Mouse (Mus musculus) kidney, postnatal 36 days (tissue): ENCODE results near the gene Gm49333.

Source experiments
- DNase-seq, 2 experiments: peaks; one replicate each; pipeline ENCODE4 v3.0.0; 2021 to 2022; ENCODE audit warnings: mixed read lengths in 2 of 2

The Gm49333 gene

DNA sequence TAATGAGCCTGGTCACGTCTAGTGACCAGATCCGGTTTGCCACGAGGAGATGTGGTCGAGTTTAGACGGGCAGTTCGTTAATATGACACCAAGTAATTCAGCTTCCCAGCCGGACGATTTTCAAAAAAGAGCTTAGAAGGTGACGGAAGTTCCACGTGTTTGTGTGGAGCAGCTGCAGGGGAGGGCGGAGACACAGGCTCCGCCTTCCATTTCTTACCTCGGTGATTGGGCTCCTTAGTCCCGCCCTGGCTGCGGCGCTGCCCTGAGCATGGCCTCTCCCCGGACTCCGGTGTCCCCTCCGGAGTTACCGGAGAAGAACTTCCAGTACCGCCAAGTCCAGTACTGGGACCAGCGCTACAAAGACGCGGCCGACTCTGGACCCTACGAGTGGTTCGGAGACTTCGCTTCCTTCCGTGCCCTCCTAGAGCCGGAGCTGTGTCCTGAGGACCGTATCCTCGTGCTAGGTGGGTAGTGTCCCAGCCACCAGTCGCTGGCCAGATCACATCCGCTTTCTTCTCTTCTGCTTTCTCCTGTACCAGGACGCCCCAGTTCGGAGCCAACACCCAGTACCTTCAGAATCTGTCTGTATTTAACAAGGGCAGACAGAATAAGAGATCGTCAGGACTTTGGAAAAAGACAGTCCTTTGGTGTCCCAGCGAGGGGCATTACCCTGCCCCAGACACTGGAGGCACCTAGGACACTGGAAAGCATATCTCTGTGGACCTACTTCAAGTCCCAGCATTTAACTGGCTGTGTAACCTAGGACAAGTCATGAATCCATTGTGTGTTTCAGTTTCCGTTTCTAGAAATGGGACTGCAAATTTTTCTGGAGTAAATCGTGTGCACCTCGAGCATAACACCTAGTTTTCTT, at the start of gene Gm49333, which contains the start of the genes Eef1akmt4 and Alg3:
Gene Gm49333 (plus strand): TSS at position 254 of the 871 bp plus-strand sequence.
Gene Eef1akmt4 (plus strand): TSS at position 237 of the 871 bp plus-strand sequence.
Gene Alg3 (minus strand): TSS at position 379 of the 871 bp plus-strand sequence.
- DNase-seq = peak; percentile 92 to 94

DNA sequence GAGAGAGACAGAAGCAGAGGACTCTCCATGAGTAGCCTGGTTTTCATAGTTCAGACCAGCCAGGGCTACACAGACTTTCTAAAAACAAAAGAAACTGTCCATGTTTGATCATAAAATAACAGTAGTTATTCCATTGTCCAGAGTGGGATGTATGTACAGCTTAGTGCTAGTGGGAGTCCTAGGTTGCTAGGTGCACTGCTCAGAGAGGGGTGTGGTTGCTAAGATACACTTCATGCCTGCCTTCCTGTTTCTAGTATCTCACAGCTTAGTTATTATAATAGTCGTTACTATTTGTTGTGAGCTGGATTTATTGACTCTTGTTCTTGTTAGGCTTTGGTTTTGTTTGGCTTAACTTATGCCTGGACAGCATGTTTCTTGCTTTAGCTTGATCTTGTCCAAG, 46.3 kb upstream of the Gm49333 start:
- DNase-seq = no peak

DNA sequence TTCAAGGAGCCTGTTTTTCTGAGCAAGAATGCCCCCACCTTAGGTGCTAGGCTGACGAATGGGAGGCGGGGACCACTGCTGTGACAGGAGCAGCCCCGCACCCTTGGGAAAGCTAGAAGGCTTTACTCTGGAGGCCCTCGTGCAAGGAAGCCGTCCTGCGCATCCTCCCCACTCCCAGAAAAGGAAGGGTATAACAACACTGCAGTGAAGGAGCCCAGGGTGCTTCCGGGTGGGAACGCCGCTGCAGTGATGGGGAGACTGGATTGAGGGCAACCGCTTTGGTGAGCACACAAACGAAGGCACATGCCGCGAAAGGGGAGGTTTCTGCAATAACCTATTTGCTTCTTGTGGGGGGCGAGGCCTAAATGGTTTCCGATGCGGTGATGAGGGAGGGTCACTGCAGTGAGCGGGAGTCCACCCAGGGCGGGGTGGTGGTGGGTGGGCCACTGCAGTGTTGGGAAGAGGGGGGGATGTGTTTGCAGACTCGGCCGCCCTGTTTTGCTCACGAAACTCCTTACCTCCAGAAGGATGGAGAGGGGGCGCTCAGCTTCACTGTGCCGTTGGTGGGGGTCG, 22.0 kb upstream of the Gm49333 start, which contains the start of gene Vwa5b2:
Gene Vwa5b2 (plus strand): TSS at position 106 of the 573 bp plus-strand sequence.
- DNase-seq = no peak

DNA sequence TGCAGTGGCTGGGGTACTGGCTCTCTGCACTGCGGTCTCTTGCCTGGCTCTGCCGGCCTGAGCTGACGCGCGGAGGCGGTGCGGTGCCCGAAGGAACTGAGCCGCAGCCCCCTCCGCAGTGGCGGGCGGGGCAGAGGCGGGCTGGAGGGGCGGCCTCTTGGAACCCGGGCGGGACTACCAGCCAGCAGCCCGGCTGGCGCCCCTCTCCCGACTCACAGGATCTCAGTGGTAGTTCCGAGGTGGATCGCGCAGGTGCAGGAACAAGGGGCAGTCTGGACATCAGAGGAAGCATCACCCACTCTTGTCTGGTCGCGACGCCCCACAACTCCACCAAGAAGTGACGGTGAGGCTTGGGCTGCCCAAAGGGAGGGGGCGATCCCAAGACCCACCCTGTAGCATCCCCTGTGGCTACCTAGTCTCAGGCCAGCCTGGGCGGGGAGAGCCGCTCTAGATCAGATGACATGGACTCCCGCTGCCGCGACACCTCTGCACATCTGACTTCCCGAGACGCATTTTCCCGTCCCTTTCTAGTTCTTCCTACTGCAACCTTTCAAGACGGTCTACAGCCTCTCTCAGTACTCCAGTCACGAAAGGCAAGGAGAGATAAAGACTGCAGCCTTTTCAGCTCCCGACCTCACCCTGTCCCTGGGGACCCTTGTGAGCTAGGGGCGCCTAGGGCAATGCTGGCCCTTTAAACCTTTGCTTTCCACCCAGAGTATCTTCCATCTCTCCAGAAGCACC, 21.3 kb upstream of the Gm49333 start:
- DNase-seq = peak in 1 of 2 experiments; percentile 25

DNA sequence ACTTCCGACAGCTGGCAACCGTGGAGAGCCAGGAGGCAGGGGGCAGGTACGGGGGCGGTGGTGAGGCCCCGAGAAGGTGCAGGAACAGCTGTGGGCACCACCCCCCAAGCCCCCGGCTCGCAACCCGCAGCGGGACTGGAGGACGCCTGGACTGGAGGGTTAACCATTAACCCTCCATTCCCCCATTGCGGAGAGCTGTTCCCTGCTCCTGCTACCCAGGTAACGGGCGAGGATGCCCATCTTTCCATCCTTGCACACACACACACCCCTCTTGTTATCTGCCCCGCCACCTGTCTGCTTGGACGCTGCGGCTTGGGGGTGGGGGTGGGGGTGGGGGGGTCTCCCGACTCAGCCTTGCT, 20.8 kb upstream of the Gm49333 start:
- DNase-seq = peak; percentile 11 to 36

DNA sequence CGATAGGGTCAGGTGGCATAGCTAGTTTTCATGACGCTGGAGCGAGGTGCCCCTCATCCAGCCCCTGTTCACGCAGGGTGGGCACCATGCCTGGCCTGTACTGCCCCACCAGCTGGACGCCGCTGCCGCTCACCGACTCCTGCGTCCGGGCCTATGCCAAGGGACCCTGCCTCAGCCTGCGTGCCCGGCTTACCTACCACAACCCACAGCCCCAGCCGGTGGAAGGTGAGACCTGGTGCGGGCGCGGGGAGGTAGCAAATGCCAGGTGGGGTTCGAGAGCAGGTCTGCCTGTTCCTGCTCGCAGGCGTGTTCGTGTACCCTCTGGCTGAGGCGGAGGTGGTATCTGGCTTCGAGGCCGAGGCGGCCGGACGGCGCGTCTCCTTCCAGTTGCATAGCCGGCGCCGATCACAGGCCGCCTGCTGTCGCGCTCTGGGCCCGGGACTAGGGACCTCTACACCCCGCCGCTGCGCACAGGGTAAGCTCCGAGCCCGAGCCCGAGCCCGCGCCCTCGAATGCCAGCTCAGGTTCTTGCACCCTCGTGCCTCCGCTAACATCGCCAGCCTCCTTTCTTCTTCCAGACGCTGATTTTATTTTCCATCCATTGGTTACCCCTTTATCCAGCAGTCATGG, 20.2 kb upstream of the Gm49333 start:
- peak in 1 of 2 experiments; percentile 12 for DNase-seq

DNA sequence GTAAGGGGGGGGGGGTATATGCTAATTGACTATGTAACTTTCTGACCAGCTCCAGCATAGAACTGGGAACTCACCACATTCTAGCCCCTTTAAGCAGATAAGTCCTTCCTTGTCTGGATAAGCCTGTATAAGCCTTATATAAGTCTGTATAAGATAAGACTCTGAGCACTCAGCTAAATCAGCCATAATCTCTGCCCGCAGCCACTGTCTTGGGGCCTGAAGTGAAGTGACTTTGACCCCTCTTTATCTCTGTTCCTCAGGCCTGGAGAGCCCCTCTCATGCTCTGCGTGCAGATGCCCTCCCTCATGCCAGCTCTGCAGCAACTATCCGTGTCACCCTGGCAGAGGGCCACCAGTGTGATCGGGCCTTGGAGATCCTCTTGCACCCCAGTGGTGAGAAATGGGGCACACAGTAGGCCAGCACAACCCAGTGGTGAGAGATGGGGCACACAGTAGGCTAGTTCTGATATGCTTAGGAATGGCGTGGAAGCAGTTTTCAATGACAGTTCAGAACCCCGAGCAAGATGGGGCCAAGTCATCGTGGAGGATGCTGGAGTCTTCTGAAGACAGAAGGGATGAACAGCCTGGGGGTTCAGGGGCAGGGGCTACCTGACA, 16.2 kb upstream of the Gm49333 start:
- no peak for DNase-seq

DNA sequence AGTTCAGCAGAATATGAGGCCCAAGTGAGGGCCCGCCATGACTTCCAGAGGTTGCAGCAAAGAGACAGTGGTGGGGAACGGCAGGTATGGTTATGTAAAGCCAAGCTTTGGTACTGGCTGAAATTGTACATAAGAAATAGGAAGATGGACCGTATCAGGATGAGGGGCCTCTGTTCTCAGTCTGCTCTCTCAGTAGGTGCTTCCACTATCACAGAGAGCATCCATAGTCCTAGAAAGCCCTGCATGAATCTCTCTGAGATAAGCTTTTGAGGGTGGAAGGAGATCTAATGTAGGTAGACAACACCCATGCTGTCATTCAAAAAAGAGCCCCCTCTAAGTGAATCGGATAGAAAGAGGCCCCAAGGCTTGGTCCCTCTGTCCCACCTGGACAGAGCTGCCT, 15.7 kb upstream of the Gm49333 start:
- DNase-seq = no peak

DNA sequence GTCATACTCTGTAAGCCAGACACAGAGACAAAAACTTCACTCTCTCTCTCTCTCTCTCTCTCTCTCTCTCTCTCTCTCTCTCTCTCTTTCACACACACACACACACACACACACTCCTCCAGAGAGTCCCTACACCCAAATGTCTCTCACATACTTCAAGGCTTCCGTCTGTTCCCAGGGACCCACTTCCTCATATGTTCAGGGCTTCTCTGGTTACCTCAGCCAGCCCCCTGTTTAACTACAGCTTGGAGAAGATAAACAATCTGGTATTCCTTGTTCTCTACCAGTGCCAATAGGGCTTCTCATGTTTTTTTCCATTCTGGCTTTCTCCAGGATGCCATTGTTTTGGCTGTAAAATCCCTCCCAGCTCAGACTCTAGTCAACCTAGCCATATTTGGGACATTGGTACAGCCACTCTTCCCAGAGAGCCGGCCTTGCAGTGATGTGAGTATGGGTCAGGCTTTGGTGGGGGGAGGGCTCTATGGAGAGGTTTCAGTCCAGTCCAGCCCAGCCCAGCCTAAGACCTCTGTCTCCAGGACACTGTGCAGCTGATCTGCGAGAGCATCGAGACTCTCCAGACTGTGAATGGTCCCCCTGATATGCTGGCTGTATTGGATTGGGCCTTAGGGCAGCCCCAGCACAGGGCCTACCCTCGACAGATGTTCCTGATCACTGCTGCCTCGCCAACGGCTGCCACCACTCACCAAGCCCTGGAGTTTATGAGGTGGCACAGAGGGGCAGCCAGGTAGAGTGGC, 14.5 kb upstream of the Gm49333 start:
- no peak for DNase-seq

DNA sequence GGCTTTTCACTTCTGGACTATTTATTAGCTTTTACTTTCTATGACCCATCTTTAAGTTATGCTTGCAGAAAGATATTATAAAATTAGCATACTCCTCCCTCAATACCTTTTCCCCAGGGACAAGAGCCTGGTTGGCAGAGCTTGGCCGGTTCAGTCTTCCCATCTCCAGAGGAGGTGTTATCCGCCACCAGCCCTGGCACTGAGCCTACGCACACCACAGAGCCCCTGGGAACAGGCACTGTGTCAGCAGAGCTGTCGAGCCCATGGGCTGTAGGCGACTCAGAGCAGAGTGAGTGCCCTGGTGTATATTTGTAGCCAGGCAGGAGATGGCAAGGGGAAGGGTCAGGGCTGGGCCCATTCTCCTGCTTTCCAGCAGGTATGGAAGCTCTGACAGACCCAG, 10.9 kb upstream of the Gm49333 start:
- no peak for DNase-seq

DNA sequence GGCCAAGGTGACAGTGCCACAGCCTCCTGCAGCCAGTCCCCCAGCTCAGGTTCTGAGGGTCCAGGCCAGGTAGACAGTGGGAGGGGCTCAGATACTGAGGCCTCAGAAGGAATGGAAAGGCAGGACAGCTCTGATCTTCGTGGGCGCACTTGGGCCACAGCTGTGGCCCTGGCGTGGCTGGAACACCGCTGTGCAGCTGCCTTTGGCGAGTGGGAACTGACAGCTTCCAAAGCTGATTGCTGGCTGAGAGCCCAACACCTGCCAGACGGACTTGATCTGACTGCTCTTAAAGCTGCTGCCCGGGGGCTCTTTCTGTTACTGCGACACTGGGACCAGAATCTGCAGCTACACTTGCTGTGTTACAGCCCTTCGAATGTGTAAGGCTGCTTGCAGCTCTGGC, 6.7 kb upstream of the Gm49333 start:
- DNase-seq = no peak

DNA sequence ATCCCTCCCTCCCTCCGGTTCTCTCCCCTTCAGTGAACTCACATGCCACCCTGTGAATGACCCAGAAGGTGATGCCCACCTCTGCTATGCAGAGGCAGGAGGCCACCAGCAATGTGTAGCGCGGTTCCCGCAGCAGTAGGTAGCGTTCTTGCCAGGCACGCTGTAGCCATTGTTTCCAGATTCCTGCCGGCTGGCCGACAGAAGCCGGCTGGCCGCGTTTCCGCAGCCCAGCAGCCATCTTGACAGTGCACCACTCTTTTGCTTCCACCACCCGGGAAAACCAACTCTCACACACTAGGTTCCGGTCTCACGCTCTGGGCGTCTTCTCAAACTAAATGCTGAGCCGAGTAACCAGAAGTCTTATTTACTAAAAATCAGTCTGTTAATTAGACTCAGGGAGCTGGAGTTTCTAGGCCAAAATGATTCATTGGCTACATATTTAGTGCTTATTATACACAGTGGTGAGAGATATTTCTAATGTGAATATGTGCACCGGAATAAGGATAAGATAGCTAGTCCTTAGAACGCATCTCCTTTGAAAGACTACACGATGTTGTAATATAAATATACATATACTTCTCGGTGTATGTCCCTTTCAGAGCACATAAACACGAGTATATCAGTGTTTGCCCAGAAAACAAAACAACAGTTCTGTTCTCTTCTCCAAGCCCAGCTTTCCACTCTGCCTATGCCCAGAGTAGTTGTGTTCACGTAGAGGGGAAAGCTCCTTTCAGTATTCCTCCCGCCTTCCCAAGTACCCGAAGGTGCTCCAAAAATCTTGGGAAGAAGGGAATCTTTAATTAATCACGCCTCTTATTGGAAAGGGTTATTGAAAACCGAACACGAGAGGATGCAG, 681 bp upstream of the Gm49333 start:
- peak; percentile 75 to 80 for DNase-seq

DNA sequence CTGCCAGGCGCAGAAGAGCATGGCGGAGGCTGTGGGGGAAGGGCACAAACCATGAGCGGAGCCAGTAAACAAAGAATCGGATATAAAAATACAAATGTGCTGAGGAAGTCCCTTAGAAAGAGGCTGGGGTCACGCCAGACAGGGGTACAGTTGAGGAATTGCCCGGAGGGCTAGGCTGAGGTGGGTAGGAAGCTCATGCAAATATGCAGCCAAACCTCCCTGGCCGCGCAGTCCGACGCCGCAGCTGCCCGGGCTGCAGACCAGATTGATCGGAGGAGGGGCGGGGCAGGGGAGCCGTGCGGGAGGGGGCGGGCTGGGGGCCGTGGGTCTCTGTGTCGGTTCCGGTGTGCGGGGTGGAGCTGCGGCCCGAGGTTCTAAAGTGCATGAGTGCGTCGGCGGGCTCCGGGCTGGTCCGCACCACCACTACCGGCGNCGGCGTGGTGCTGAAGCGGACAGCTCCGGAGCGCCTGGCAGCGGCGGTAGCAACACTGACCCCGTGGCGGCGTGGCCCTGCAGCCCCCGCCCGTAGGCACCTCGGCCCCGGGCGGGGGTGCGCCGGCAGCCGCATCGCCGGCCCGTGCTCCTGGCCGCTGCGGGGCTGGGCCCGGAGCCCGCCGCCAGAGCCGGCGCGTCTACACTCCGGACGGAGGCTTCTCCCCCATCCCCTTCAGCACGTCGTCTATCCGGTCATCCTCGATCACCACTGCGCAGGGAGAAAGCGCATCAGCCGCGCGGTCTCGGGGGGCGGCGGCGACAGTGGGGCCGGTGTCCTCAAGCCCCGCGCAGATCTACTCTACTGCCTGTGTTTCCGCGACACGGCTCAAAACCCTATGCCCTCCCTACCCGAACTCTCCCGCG, 8.4 kb downstream of the Gm49333 start:
- peak in 1 of 2 experiments; percentile 70 for DNase-seq

DNA sequence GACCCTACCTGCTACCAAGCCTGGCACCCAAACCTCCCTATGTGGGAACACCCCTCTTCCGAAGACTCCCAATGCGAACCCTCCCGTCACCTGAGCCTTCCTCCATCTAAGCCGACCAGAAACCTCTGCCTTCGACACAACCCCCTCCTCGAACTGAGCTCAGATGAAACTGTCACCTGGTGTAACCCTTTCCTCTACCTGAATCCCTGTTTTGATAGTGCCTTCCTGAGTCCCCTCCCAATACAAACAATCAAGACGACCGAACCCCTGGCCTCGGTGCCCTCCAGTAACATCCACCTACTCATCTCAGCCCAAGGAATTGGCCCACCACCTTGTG, 9.0 kb downstream of the Gm49333 start:
- peak in 1 of 2 experiments; percentile 2 for DNase-seq

DNA sequence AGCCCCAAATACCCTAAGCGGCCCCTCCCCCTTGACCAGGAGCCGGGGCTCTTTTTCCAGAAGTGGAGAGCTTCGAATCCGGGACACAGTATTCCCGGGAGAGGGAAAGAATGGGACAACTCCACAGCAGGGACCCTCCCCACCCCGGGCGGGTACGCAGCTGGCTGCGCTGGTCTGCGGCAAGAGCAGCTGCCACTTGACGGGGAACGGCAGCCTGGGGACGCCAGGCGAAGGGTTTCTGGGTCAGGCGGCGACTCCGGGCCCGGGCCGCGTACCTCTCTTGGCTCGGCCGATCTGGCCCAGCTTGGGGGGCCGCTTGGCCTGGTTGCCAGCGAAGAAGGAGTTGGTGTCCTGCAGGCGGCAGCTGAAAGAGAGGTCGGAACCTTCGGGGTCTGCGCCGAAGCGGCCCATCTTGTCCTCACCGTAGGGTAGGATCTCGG, 9.4 kb downstream of the Gm49333 start:
- DNase-seq = no peak

DNA sequence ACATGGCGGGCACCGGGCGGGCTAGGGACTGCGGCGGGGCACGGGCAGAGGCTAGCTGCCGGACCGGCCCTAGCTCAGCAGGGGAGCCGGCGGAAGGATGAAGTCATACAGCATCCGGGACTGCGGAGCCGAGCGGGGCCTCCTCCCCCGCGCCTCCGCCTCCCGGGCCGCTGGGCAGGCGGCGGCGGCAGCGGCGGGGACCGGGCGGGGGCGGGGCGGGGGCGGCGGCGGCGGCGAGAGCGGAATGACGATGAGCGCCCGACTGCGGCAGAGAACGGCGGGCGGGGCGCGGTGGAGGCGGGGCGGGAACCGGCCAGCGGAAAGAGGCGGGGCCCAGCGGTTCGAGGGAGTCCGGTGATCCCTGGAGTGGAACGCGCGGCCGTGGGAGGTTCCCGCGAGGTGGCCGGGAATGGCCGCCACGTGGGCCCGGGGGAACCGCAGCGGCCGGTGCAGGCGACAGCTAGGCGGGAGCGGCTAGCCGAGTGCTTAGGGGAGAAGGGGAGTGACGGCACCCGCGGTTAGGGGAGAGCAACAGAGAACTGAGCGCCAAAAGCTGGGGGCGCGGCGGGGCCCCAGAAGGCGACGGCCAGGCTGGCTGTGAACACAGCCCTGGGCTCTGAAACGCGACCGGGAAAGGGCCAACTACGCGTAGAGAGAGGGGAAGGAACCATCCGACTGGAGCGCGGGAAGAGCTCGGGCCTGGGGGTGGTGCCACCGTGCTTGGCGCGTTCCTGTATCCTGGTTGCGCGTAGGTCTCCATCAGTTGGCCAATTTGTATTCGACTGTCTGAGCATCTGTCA, 10.0 kb downstream of the Gm49333 start, which contains the start of gene Camk2n2:
Gene Camk2n2 (minus strand): TSS at position 97 of the 800 bp plus-strand sequence.
- peak; percentile 80 to 90 for DNase-seq

DNA sequence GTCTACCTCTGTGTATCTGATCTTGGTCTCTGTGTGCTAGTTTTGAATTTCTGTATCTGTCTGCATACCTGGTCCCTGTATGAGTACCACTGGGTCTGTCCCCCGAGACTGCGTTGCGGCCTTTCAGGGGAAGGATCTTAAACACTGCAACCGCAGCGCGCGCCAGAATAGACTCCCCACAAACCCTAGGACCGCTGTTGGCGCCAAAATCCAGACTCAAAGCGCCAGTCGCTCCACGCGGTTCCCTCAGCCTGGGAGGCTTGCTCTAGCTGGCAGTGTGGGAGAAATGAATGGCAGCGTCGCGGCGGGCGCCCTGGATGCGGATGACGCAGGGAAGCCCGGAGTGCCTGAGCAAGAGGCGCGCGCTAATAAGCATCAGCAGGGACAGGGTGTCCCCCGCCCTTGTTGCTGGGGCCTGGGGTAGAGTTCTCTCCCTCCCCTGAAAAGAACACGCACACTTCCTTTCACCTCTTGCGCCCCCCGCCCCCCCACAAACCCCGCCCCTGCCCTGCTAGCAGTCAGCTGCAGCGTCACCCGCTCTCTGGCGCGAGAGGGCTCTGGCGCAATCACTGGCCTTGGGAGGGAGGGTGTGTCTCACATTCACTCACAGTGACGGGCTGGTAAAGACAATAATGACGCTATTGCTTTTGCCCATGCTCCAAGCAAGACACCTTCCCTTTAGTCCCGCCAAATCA, 10.7 kb downstream of the Gm49333 start:
- peak; percentile 50 to 53 for DNase-seq

DNA sequence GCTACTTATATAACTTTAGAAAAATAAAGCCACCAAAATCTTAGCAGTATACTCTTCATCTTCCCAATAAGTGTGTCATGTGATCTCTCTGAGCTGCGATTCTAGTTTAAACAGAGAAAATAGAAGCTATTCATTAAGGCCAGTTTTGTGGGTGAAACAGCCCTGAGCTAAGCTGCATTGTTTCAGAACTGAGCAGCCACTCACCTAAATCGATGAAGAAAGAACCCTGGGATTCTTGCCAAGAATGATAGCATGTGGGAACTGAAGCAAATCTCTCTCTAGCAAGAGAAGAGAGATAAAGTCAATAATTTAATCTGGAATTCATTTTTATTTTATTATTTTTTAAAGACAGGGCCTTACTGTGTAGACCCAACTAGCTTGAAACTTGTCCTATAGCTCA, 11.8 kb downstream of the Gm49333 start:
- DNase-seq = no peak
